Mouse (Mus musculus) liver, embryonic 14.5 days (tissue): ENCODE data around the gene Phlda2.

Source experiments
- CTCF ChIP-seq: IDR thresholded peaks from 2 replicates; pipeline ENCODE4 v1.5.1; 2016; ENCODE audit warnings: antibody characterized with exemption, low read depth, control low read depth
- EP300 ChIP-seq: IDR thresholded peaks from 2 replicates; pipeline ENCODE4 v1.6.1; 2016; ENCODE audit warnings: antibody characterized with exemption, low read depth

GRCm38 (mm10) chr7:143514416-143514768 is 11.4 kb upstream of the Phlda2 start:
- TF ChIP-seq CTCF = no peak
- TF ChIP-seq EP300 = no peak
